Mouse (Mus musculus): ENCODE results near the gene Zcchc2.

DNA sequence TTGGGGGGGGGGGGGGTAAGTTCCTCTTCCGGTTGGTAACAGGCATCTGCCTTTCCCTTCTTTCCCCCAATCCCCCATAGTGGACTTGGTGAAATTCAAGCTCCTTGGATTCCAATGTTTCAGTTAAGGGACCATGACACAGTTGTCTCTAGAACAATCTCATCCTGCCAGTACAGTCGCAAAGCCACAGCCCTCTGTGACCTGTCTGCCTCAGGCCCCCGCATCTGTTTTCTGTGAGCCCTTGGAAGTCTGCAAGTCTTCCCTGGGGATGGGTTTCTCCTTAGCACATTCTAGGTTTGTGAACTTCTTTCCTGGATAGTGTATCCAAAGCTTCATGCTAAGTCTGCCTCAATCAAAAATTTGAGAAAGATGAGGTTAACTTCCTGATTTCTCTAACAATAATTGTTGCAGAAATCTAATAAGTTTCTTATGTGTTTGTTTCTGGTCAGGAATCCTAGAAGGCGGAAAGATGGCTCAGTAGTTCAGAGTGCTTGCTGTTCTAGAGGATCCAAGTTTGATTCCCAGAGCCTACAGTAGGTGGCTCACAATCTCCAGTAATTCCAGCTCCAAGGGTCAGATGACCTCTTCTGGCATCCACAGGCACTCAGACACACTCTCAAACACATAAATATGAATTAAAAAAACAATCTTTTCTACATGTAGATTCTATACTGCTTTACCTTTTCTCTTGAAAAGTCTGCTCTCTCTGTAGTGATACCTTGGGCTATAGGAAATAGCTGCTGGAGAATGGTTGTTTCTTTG is 69.5 kb downstream of the Zcchc2 start:
- TF ChIP-seq POLR2A (IDR thresholded peaks at IDR 0.05; ENCODE audit: borderline replicate concordance, control insufficient read depth, low read depth, low read length), result no peak
- TF ChIP-seq CTCF (IDR thresholded peaks at IDR 0.05; ENCODE audit: control insufficient read depth, insufficient read depth, low read length), result no peak
